Mouse (Mus musculus) C2C12 (cell line): ENCODE results near the gene Oxnad1. TPM values are rescaled to one million over a fixed set of nuclear protein-coding genes. Genes with fewer than 3 reads are reported as not detected.
"Not testable (repeated sequence)": the region's sequence is repeated elsewhere in the genome, so short reads cannot be mapped to it uniquely, and the experiment has no call there.

Experiments used
- H3K27me3 ChIP-seq: one replicate; pipeline ENCODE4 v1.6.1; 2011; ENCODE audit not compliant: control insufficient read depth, insufficient read depth, insufficient read length
- H3K36me3 ChIP-seq: one replicate; pipeline ENCODE4 v1.6.1; 2011; ENCODE audit not compliant: control insufficient read depth, insufficient read depth
- H3K4me3 ChIP-seq: one replicate; pipeline ENCODE4 v1.5.1; 2011; ENCODE audit warnings: mild to moderate bottlenecking, control low read depth; ENCODE audit not compliant: poor library complexity, insufficient read depth, severe bottlenecking
- H3K79me2 ChIP-seq: one replicate; pipeline ENCODE4 v1.6.1; 2011; ENCODE audit not compliant: control insufficient read depth, insufficient read depth
- H3K79me3 ChIP-seq: one replicate; pipeline ENCODE4 v1.6.1; 2011; ENCODE audit warnings: low read depth, control low read depth
- H3ac ChIP-seq: one replicate; pipeline ENCODE3; 2011; ENCODE audit warnings: low read depth; ENCODE audit not compliant: control insufficient read depth, insufficient read length
- CEBPB ChIP-seq: IDR thresholded peaks from one replicate; pipeline ENCODE4 v1.6.1; 2011; ENCODE audit warnings: low read depth, mild to moderate bottlenecking, control low read depth, moderate library complexity
- CTCF ChIP-seq: IDR thresholded peaks from one replicate; pipeline ENCODE4 v1.5.1; 2011; ENCODE audit not compliant: control insufficient read depth, insufficient read depth, insufficient read length
- FOSL1 ChIP-seq: IDR thresholded peaks from one replicate; pipeline ENCODE4 v1.8.0; 2011; ENCODE audit warnings: mild to moderate bottlenecking, low read length; ENCODE audit not compliant: poor library complexity, insufficient read depth, severe bottlenecking
- MAX ChIP-seq: IDR thresholded peaks from one replicate; pipeline ENCODE4 v1.6.1; 2011; ENCODE audit warnings: mild to moderate bottlenecking, control low read depth
- MYOD1 ChIP-seq: IDR thresholded peaks from one replicate; pipeline ENCODE4 v1.6.1; 2011; ENCODE audit warnings: low read depth; ENCODE audit not compliant: control insufficient read depth, insufficient read length
- MYOG ChIP-seq: IDR thresholded peaks from one replicate; pipeline ENCODE4 v1.6.1; 2011; ENCODE audit not compliant: control insufficient read depth, insufficient read length; ENCODE audit errors: extremely low read depth
- USF1 ChIP-seq: IDR thresholded peaks from one replicate; pipeline ENCODE4 v1.6.1; 2011; ENCODE audit warnings: low read depth, mild to moderate bottlenecking, control low read depth, moderate library complexity
- polyA plus RNA-seq: library from polyadenylated mRNA; unstranded; fragments of >200 nt; fragmentation: generic; extraction: Trizol; gene quantifications from one replicate; pipeline ENCODE4 v1.2.1, GENCODE M21; 2012; ENCODE audit warnings: missing spikeins

Oxnad1 gene
- polyA plus RNA-seq, 1 experiment: 17.9 TPM

GRCm38 (mm10) chr14:32120940-32121919 lies 36.1 kb downstream of the Oxnad1 start:
- Histone ChIP-seq H3K36me3 (no peaks in the 10 kb centered on the region), H3ac (no peak overlapping the region), H3K79me3 (no peaks in the 10 kb centered on the region), H3K79me2 (no peaks in the 10 kb centered on the region), H3K4me3 (no peak overlapping the region), H3K27me3 (peaks cover under 1% of the 10 kb centered on the region)
- TF ChIP-seq MAX (no peak), CEBPB (no peak), CTCF (no peak), MYOD1 (no peak), FOSL1 (no peak), MYOG (no peak), USF1 (no peak)

- TF ChIP-seq CTCF (peak; percentile 42), MYOD1 (no peak), MAX (no peak), USF1 (no peak), FOSL1 (no peak)
- no peak overlapping the region for H3ac ChIP-seq
- no peaks in the 10 kb centered on the region for H3K79me3 ChIP-seq
- H3K79me2 ChIP-seq: no peaks in the 10 kb centered on the region
- no peaks in the 10 kb centered on the region for H3K36me3 ChIP-seq
- H3K27me3 ChIP-seq: peaks cover 5% of the 10 kb centered on the region
- H3K4me3 ChIP-seq: no peak overlapping the region
These were observed 36.7 kb downstream of the Oxnad1 start for GRCm38 (mm10) chr14:32121920-32122315.

GRCm38 (mm10) chr14:32124261-32124660 lies 39.1 kb downstream of the Oxnad1 start:
- Histone ChIP-seq H3K36me3 (no peaks in the 10 kb centered on the region), H3K27me3 (peaks cover 5% of the 10 kb centered on the region), H3K79me2 (no peaks in the 10 kb centered on the region), H3K4me3 (no peak overlapping the region), H3K79me3 (no peaks in the 10 kb centered on the region), H3ac (no peak overlapping the region)
- no peak for TF ChIP-seq CEBPB

- H3K4me3 ChIP-seq, H3K79me2 ChIP-seq, H3ac ChIP-seq, H3K79me3 ChIP-seq, H3K27me3 ChIP-seq, H3K36me3 ChIP-seq: not testable (repeated sequence)
These were observed 40.1 kb downstream of the Oxnad1 start for GRCm38 (mm10) chr14:32125256-32125655.

- Histone ChIP-seq H3K4me3 (no peak overlapping the region), H3ac (no peak overlapping the region), H3K79me2 (no peaks in the 10 kb centered on the region), H3K36me3 (no peaks in the 10 kb centered on the region), H3K79me3 (no peaks in the 10 kb centered on the region), H3K27me3 (peaks cover 5% of the 10 kb centered on the region)
- TF ChIP-seq MAX: no peak
- no peak for TF ChIP-seq MYOD1
- TF ChIP-seq FOSL1: no peak
- no peak for TF ChIP-seq MYOG
- TF ChIP-seq CTCF: no peak
- TF ChIP-seq CEBPB: no peak
- TF ChIP-seq USF1: no peak
These were observed 43.2 kb downstream of the Oxnad1 start for GRCm38 (mm10) chr14:32128409-32128808.

- H3K36me3 ChIP-seq: no peaks in the 10 kb centered on the region
- no peak overlapping the region for H3K4me3 ChIP-seq
- H3K79me2 ChIP-seq: no peaks in the 10 kb centered on the region
- TF ChIP-seq MYOG (no peak), MAX (no peak)
- H3ac ChIP-seq: no peak overlapping the region
- no peaks in the 10 kb centered on the region for H3K79me3 ChIP-seq
- H3K27me3 ChIP-seq: no peaks in the 10 kb centered on the region
These were observed 46.7 kb downstream of the Oxnad1 start for GRCm38 (mm10) chr14:32131836-32132235.
